Comparison of ENCODE assay signal across 8 mouse cellular contexts in the genomic region with DNA sequence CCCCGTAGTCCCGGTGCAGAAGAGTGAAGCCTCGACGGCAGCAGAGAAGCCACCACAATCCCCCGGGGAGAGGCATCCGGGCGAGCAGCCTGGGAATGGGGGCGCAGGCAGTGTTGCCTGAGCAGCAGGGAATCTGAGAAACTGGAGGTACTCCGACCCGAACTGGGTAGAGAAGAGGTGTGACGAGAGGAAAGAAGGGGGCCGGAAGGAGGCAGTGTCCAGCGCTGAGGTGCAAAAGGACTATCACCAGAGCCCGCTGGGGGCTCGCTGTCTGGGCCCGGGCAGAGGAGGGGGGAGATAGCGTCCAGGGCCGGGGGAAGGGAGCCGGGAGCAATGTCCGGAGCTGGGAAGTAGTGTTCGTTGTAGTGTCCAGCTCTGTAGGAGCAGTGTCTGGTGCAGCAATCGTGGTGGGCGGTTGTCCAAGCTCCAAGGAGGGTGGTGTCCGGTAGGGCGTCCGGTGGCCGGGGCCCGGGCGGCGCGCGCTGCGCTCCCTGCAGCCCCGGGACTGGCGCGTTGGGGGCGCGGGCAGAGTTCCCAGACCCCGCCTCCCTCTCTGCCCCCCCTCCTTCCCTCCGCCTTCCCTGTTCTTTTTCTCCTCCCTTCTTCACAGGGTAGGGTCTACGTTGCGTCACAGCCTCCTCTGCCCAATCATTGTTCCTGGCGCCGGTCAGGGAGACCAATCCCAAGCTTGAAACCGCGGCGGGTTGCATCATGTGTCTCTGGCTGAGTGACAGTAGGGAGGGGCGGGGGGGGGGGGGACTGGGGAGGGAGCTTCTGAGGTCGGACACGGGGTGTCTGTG. TPM values are rescaled to one million over a fixed set of nuclear protein-coding genes. Genes with fewer than 3 reads are reported as not detected.
A peak's percentile ranks its signal among the peaks of the same experiment; 100 is the strongest.
DNase-seq lines count a peak whose midpoint lies in the region; ATAC-seq and TF ChIP-seq lines count a peak whose summit lies in the region.

A gene (minus strand): TSS at position 541 of the 800 bp plus-strand sequence.

- H3K4me3 ChIP-seq in CH12.LX (replicated peaks in 1 of 3; ENCODE audit: low read depth in 2 of 3, low read length in 2 of 3, poor library complexity in 1 of 3) = peak within 1 kb of the TSS; percentile 72 to 97 (median 77)
- peak within 1 kb of the TSS; percentile 69 for H3K4me3 ChIP-seq in forebrain, embryonic 13.5 days
- H3K4me3 ChIP-seq in liver, postnatal 0 days (ENCODE audit: low read depth, low read length) = peak within 1 kb of the TSS; percentile 63
- peak within 1 kb of the TSS; percentile 60 for H3K4me3 ChIP-seq in neural tube, embryonic 14.5 days (ENCODE audit: low read depth, low read length)
- peak within 1 kb of the TSS; percentile 49 for H3K4me3 ChIP-seq in thymus, adult 2 months (ENCODE audit: control insufficient read depth, insufficient read depth, low read length)

- peaks cover 3 to 51% of the 10 kb centered on the region in 2 experiments; a peak in 3 of 4 replicates for H3K4me1 ChIP-seq in CH12.LX (ENCODE audit: control insufficient read depth in 1 of 2, insufficient read depth in 2 of 2)
- H3K4me1 ChIP-seq in forebrain, embryonic 13.5 days = peaks cover 65% of the 10 kb centered on the region
- peaks cover 48% of the 10 kb centered on the region for H3K4me1 ChIP-seq in liver, postnatal 0 days (ENCODE audit: insufficient read depth)
- H3K4me1 ChIP-seq in neural tube, embryonic 14.5 days (ENCODE audit: control insufficient read depth, insufficient read depth, low read length) = peaks cover 47% of the 10 kb centered on the region
- H3K4me1 ChIP-seq in thymus, adult 2 months (replicated peaks; ENCODE audit: control insufficient read depth, insufficient read depth, low read length) = peaks cover 20% of the 10 kb centered on the region

- H3K27me3 ChIP-seq in CH12.LX (replicated peaks) = peaks cover 9% of the 10 kb centered on the region
- H3K27me3 ChIP-seq in forebrain, embryonic 13.5 days = peaks cover 77% of the 10 kb centered on the region
- peaks cover 95% of the 10 kb centered on the region for H3K27me3 ChIP-seq in liver, postnatal 0 days (ENCODE audit: insufficient read depth, low read length)
- peaks cover 25% of the 10 kb centered on the region for H3K27me3 ChIP-seq in neural tube, embryonic 14.5 days (ENCODE audit: control insufficient read depth, insufficient read depth, low read length)
- H3K27me3 ChIP-seq in thymus, adult 2 months (ENCODE audit: control insufficient read depth, insufficient read depth, low read length) = peaks cover 28% of the 10 kb centered on the region

- intact Hi-C loops in heart, postnatal 10 days (cut with DNase I) = loop anchor here (10.0 kb wide), 1 partner anchor 276 kb away; no protein-coding TSS in a partner anchor

- peak within 1 kb of the TSS; percentile 87 for H3K4me2 ChIP-seq in CH12.LX (ENCODE audit: insufficient read depth, low read depth, poor library complexity, severe bottlenecking)
- H3K4me2 ChIP-seq in forebrain, embryonic 13.5 days = peak within 1 kb of the TSS; percentile 83
- H3K4me2 ChIP-seq in liver, postnatal 0 days (ENCODE audit: low read depth, low read length) = peak within 1 kb of the TSS; percentile 82
- peak within 1 kb of the TSS; percentile 90 for H3K4me2 ChIP-seq in neural tube, embryonic 14.5 days (ENCODE audit: low read depth, low read length)

- peak within 1 kb of the TSS; percentile 68 for H3K9ac ChIP-seq in CH12.LX (ENCODE audit: insufficient read depth, low read depth)
- peak within 1 kb of the TSS; percentile 77 for H3K9ac ChIP-seq in forebrain, embryonic 13.5 days
- H3K9ac ChIP-seq in liver, postnatal 0 days (replicated peaks) = peak within 1 kb of the TSS; percentile 62
- peak within 1 kb of the TSS; percentile 64 for H3K9ac ChIP-seq in neural tube, embryonic 14.5 days (replicated peaks; ENCODE audit: low read depth, low read length)

- peak within 1 kb of the TSS; percentile 71 for H3K27ac ChIP-seq in CH12.LX (ENCODE audit: insufficient read depth, low read depth)
- H3K27ac ChIP-seq in forebrain, embryonic 13.5 days = peak within 1 kb of the TSS; percentile 60
- peak within 1 kb of the TSS; percentile 63 for H3K27ac ChIP-seq in liver, postnatal 0 days (ENCODE audit: low read depth)
- peak within 1 kb of the TSS; percentile 82 for H3K27ac ChIP-seq in neural tube, embryonic 14.5 days (ENCODE audit: low read depth, low read length)
- no peak within 1 kb of the TSS for H3K27ac ChIP-seq in thymus, adult 2 months (ENCODE audit: control insufficient read depth, insufficient read depth, low read length)

- H3K9me3 ChIP-seq in CH12.LX (replicated peaks; ENCODE audit: low read length) = no peaks in the 10 kb centered on the region
- H3K9me3 ChIP-seq in forebrain, embryonic 13.5 days (replicated peaks) = no peaks in the 10 kb centered on the region
- H3K9me3 ChIP-seq in liver, postnatal 0 days (ENCODE audit: low read length) = no peaks in the 10 kb centered on the region
- H3K9me3 ChIP-seq in neural tube, embryonic 14.5 days (ENCODE audit: control insufficient read depth, low read length) = no peaks in the 10 kb centered on the region

- dilution Hi-C loops in CH12.LX (cut with MboI; ENCODE audit: extremely low pct_ligation_motif_present, extremely low pct_unique_long_range_greater_than_20kb, low sequenced_read_pairs) = no loop called here

- in situ Hi-C loops in CH12.LX (cut with MboI; ENCODE audit: low pct_ligation_motif_present, low pct_unique_long_range_greater_than_20kb, low sequenced_read_pairs) = loop anchor here (5.0 kb wide), 1 partner anchor 34 kb away; no protein-coding TSS in a partner anchor

- peak; percentile 96 for ATAC-seq in forebrain, embryonic 13.5 days
- ATAC-seq in liver, postnatal 0 days = peak; percentile 89
- ATAC-seq in neural tube, embryonic 14.5 days (ENCODE audit: low read depth) = peak; percentile 96

- DNase-seq in CH12.LX (ENCODE audit: extremely low read depth) = peak; percentile 100
- peak; percentile 89 for DNase-seq in c-Kit-positive CD71-negative TER-119-negative erythroid progenitor cells, embryonic 14.5 days (ENCODE audit: low read depth)
- peak; percentile 95 to 96 for DNase-seq in heart, postnatal 10 days
- DNase-seq in large intestine, adult 2 months (ENCODE audit: low read depth, low spot score) = peak; percentile 89
- DNase-seq in liver, postnatal 0 days = peak; percentile 89
- peak; percentile 84 for DNase-seq in thymus, adult 2 months

- WGBS in forebrain, embryonic 13.5 days = under 1% methylated on average over 36 of the region's 50 CpGs
- under 1% methylated on average over 48 of the region's 50 CpGs for WGBS in large intestine, adult 2 months
- WGBS in liver, postnatal 0 days (ENCODE audit: insufficient replicate concordance) = 1% methylated on average over 47 of the region's 50 CpGs
- WGBS in neural tube, embryonic 14.5 days = under 1% methylated on average over 49 of the region's 50 CpGs
- under 1% methylated on average over 49 of the region's 50 CpGs for WGBS in thymus, adult 2 months

- peaks cover 10% of the 10 kb centered on the region; the same call in 1 of the 2 replicates for H3K79me2 ChIP-seq in CH12.LX (replicated peaks; ENCODE audit: control insufficient read depth, extremely low read depth, insufficient read depth, poor library complexity, severe bottlenecking)

- peak; percentile 37; the same call in 1 of the 2 replicates for TF ChIP-seq EP300 in CH12.LX (IDR thresholded peaks at IDR 0.05; ENCODE audit: low read length)
- TF ChIP-seq EP300 in liver, postnatal 0 days (IDR thresholded peaks at IDR 0.05; ENCODE audit: low read depth) = no peak

- no peak for TF ChIP-seq RAD21 in CH12.LX (IDR thresholded peaks at IDR 0.05; ENCODE audit: low read depth, low read length)

- peak; percentile 66; the same call in 1 of the 2 replicates for TF ChIP-seq POLR2A in CH12.LX (IDR thresholded peaks at IDR 0.05; ENCODE audit: low read depth, low read length)
- TF ChIP-seq POLR2A in thymus, adult 2 months (IDR thresholded peaks at IDR 0.05; ENCODE audit: control insufficient read depth, extremely low read depth, insufficient read depth, low read length, poor library complexity) = no peak

- H3K36me3 ChIP-seq in CH12.LX (replicated peaks in 1 of 2; ENCODE audit: control insufficient read depth in 1 of 2, insufficient read depth in 1 of 2, low read length in 1 of 2) = peaks cover 19 to 23% of the 10 kb centered on the region in 2 experiments
- H3K36me3 ChIP-seq in forebrain, embryonic 13.5 days (ENCODE audit: poor library complexity, severe bottlenecking) = peaks cover 16% of the 10 kb centered on the region
- H3K36me3 ChIP-seq in liver, postnatal 0 days (replicated peaks; ENCODE audit: insufficient read depth, low read length) = peaks cover 10% of the 10 kb centered on the region
- H3K36me3 ChIP-seq in neural tube, embryonic 14.5 days (ENCODE audit: control insufficient read depth, insufficient read depth, low read length) = peaks cover 12% of the 10 kb centered on the region
- no peaks in the 10 kb centered on the region for H3K36me3 ChIP-seq in thymus, adult 2 months (ENCODE audit: control insufficient read depth, insufficient read depth, low read length)

- TF ChIP-seq CTCF in CH12.LX (conservative IDR thresholded peaks at IDR 0.05 in 1 of 2, IDR thresholded peaks at IDR 0.05 in 1 of 2; ENCODE audit: low read depth in 2 of 2, low read length in 2 of 2) = 0 out of 4 replicates have a peak, but pooled peaks of 1 of the 2 experiments have one; percentile 1
- TF ChIP-seq CTCF in liver, postnatal 0 days (IDR thresholded peaks at IDR 0.05; ENCODE audit: low read depth) = peak; percentile 14; the same call in 1 of the 2 replicates
- no peak for TF ChIP-seq CTCF in thymus, adult 2 months (IDR thresholded peaks at IDR 0.05; ENCODE audit: borderline replicate concordance, control insufficient read depth, extremely low read depth, insufficient read depth, low read length, poor library complexity)

TF ChIP-seq in CH12.LX, 34 proteins besides CTCF, POLR2A, EP300 and RAD21 (continues in another document):
- TF ChIP-seq POLR2AphosphoS2 (IDR thresholded peaks at IDR 0.05; ENCODE audit: low read depth, low read length) (no peak), GABPA (IDR thresholded peaks at IDR 0.05; ENCODE audit: insufficient replicate concordance, low read depth, low read length) (no peak), MXI1 (IDR thresholded peaks at IDR 0.05; ENCODE audit: low read depth, low read length) (peak; percentile 63; the same call in 1 of the 2 replicates), CHD2 (IDR thresholded peaks at IDR 0.05; ENCODE audit: low read length) (peak; percentile 80), MAFK (IDR thresholded peaks at IDR 0.05; ENCODE audit: insufficient replicate concordance, low read length) (no peak), UBTF (IDR thresholded peaks at IDR 0.05; ENCODE audit: low read depth, low read length) (0 out of 2 replicates have a peak, but pooled peaks have one; percentile 59)

RNA-seq across cellular contexts. Expression of the gene that starts here (rescaled TPM):
- total RNA-seq in CH12.LX (2012; rRNA removed) (16.3 and 20.3 TPM in 2 replicates), CH12.LX (2014; rRNA removed) (2.8 and 2.9 TPM in 2 replicates)
- polyA plus RNA-seq in CH12.LX (2012; ENCODE audit: insufficient read length, low read depth) = 3.7 and 5.0 TPM in 2 replicates
- 4.5 and 6.4 TPM in 2 replicates for polyA plus RNA-seq in forebrain, embryonic 13.5 days (2015; fragmentation: Nextera tagmentation; extraction: Ambion mirVana)
- 10 to 100 TPM; 23.6 to 28.3 TPM for total RNA-seq in heart, postnatal 10 days (2021)
- polyA plus RNA-seq in large intestine, adult 2 months (2012; rRNA removed) = 22.9 and 31.4 TPM in 2 replicates
- 1.6 and 3.4 TPM in 2 replicates for polyA plus RNA-seq in liver, postnatal 0 days (2015; fragmentation: Nextera tagmentation; extraction: Ambion mirVana)
- 7.2 and 10.5 TPM in 2 replicates for polyA plus RNA-seq in neural tube, embryonic 14.5 days (2014; fragmentation: Nextera tagmentation; extraction: Ambion mirVana)
- 11.9 and 12.1 TPM in 2 replicates for polyA plus RNA-seq in thymus, adult 2 months (2012; rRNA removed)
